ENCODE assay signal across 8 mouse cellular contexts in the genomic region with DNA sequence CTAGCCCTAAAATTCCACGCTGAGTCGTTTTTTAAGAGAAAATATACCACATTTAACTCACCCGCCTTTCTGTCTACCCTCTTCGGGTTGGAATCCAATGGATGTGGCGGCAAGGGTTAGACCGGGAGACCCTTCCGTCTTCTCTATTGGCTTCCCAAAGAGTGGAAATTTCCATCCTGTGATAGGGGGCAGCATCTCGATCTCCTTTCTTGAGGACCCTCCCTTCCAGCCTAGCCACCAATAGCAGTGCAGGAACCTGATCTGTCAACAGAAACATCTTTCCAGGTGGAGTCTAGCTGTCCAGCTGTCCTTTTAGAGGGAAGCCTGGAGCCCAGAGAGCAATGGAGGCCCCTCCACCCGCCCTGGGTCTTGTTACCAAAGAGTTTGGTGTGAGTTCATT. TPM values are rescaled to one million over a fixed set of nuclear protein-coding genes. Genes with fewer than 3 reads are reported as not detected.
A peak's percentile ranks its signal among the peaks of the same experiment; 100 is the strongest.
DNase-seq lines count a peak whose midpoint lies in the region; ATAC-seq lines count a peak whose summit lies in the region.

Gene Slc38a4, minus strand, starts transcription at position 163 of the 400 bp plus-strand sequence.

- DNase-seq in adrenal gland, postnatal 4 days (ENCODE audit: low spot score in 2 of 2), result no peak
- no peak for DNase-seq in adrenal gland, adult 18-20 months (ENCODE audit: low spot score in 2 of 2)
- no peak for DNase-seq in forebrain, embryonic 11.5 days (ENCODE audit: low spot score)
- peak; percentile 51 for DNase-seq in hindbrain, embryonic 10.5 days (ENCODE audit: low spot score)
- DNase-seq in midbrain, embryonic 10.5 days (ENCODE audit: low spot score), result peak; percentile 34
- DNase-seq in B cell, adult 2 months, result no peak
- no peak for DNase-seq in ovary, postnatal 14 days (ENCODE audit: low spot score)
- no peak for DNase-seq in urinary bladder, postnatal 14 days (ENCODE audit: low spot score)

- no peak for ATAC-seq in forebrain, embryonic 11.5 days (replicated peaks; ENCODE audit: low FRiP score)

- WGBS in forebrain, embryonic 11.5 days, result 55% methylated on average over 9 of the region's 9 CpGs
- 61% methylated on average over 9 of the region's 9 CpGs for WGBS in hindbrain, embryonic 10.5 days
- 55% methylated on average over 9 of the region's 9 CpGs for WGBS in midbrain, embryonic 10.5 days

- H3K4me3 ChIP-seq in forebrain, embryonic 11.5 days (ENCODE audit: low read depth, low read length), result peak within 1 kb of the TSS; percentile 29
- peak within 1 kb of the TSS; percentile 53 for H3K4me3 ChIP-seq in hindbrain, embryonic 10.5 days
- peak within 1 kb of the TSS; percentile 54 for H3K4me3 ChIP-seq in midbrain, embryonic 10.5 days

- no peak within 1 kb of the TSS for H3K27ac ChIP-seq in forebrain, embryonic 11.5 days (ENCODE audit: low read depth, low read length)
- peak within 1 kb of the TSS; percentile 25 for H3K27ac ChIP-seq in hindbrain, embryonic 10.5 days
- H3K27ac ChIP-seq in midbrain, embryonic 10.5 days (replicated peaks), result peak within 1 kb of the TSS; percentile 14; the same call in 1 of the 2 replicates

- H3K9ac ChIP-seq in forebrain, embryonic 11.5 days (ENCODE audit: low read length), result peak within 1 kb of the TSS; percentile 24; the same call in 1 of the 2 replicates

- H3K27me3 ChIP-seq in forebrain, embryonic 11.5 days (ENCODE audit: control insufficient read depth, insufficient read depth, low read length), result no peaks in the 10 kb centered on the region
- no peaks in the 10 kb centered on the region for H3K27me3 ChIP-seq in hindbrain, embryonic 10.5 days (ENCODE audit: insufficient read depth, poor library complexity, severe bottlenecking)
- no peaks in the 10 kb centered on the region for H3K27me3 ChIP-seq in midbrain, embryonic 10.5 days (ENCODE audit: low read depth, poor library complexity, severe bottlenecking)

- H3K36me3 ChIP-seq in forebrain, embryonic 11.5 days (ENCODE audit: control insufficient read depth, insufficient read depth, low read length), result no peaks in the 10 kb centered on the region
- no peaks in the 10 kb centered on the region for H3K36me3 ChIP-seq in hindbrain, embryonic 10.5 days
- H3K36me3 ChIP-seq in midbrain, embryonic 10.5 days, result no peaks in the 10 kb centered on the region

- no peaks in the 10 kb centered on the region; the same call in 1 of the 2 replicates for H3K9me3 ChIP-seq in forebrain, embryonic 11.5 days (ENCODE audit: control insufficient read depth, low read length)
- peaks cover 23% of the 10 kb centered on the region for H3K9me3 ChIP-seq in hindbrain, embryonic 10.5 days
- peaks cover 19% of the 10 kb centered on the region for H3K9me3 ChIP-seq in midbrain, embryonic 10.5 days (replicated peaks)

- H3K4me2 ChIP-seq in forebrain, embryonic 11.5 days (ENCODE audit: low read depth, low read length, severe bottlenecking), result peak within 1 kb of the TSS; percentile 43

- H3K4me1 ChIP-seq in forebrain, embryonic 11.5 days (replicated peaks; ENCODE audit: control insufficient read depth, insufficient read depth, low read length), result no peaks in the 10 kb centered on the region
- no peaks in the 10 kb centered on the region; the same call in none of the 2 replicates for H3K4me1 ChIP-seq in hindbrain, embryonic 10.5 days (replicated peaks)
- H3K4me1 ChIP-seq in midbrain, embryonic 10.5 days, result peaks cover 13% of the 10 kb centered on the region; the same call in 1 of the 2 replicates

RNA-seq across cellular contexts. Expression of gene Slc38a4, which starts in this region (rescaled TPM):
- 10 to 100 TPM; 30.2 to 62.8 TPM for total RNA-seq in adrenal gland, postnatal 4 days (2021)
- total RNA-seq in adrenal gland, adult 18-20 months (2021), result 1 to 10 TPM; 2.5 to 3.9 TPM
- 20.5 TPM in 2 replicates for polyA plus RNA-seq in forebrain, embryonic 11.5 days (2014; fragmentation: Nextera tagmentation; extraction: Ambion mirVana)
- polyA plus RNA-seq in hindbrain, embryonic 10.5 days (2016; fragmentation: Nextera tagmentation; extraction: Ambion mirVana), result 28.6 and 37.9 TPM in 2 replicates
- polyA plus RNA-seq in midbrain, embryonic 10.5 days (2016; fragmentation: Nextera tagmentation; extraction: Ambion mirVana), result 24.4 and 27.3 TPM in 2 replicates

Comparison
In these comparisons a context has a peak if more than half of its experiments do, and no peak if none do; other contexts are left out.
1. RNA of gene Slc38a4 (total RNA-seq): 30.2 to 62.8 TPM in adrenal gland, postnatal 4 days; 2.5 to 3.9 TPM in adrenal gland, adult 18-20 months; every median in the first group is over 4 times any median in the second.
2. DNase-seq: peak in hindbrain, embryonic 10.5 days (single experiment) and midbrain, embryonic 10.5 days (single experiment); none in adrenal gland, postnatal 4 days (0 of 2), adrenal gland, adult 18-20 months (0 of 2), forebrain, embryonic 11.5 days (single experiment), B cell, adult 2 months (0 of 2), ovary, postnatal 14 days (single experiment) and urinary bladder, postnatal 14 days (single experiment).
3. Peak in every context shown above with its lines, with median percentiles within 50 percentile points of each other: H3K4me3 ChIP-seq.